Mouse (Mus musculus) hindbrain, embryonic 11.5 days (tissue): ENCODE results near the gene Tmed9. TPM values are rescaled to one million over a fixed set of nuclear protein-coding genes. Genes with fewer than 3 reads are reported as not detected.
A peak's percentile ranks its signal among the peaks of the same experiment; 100 is the strongest.

Experiments used
- ATAC-seq: fragments of 200-750 bp; cut with Nextera tagmentation; 2 replicates; pipeline ENCODE4 v1.8.0; 2017; ENCODE audit warnings: mild to moderate bottlenecking, moderate TSS enrichment, moderate library complexity; ENCODE audit not compliant: low FRiP score
- DNase-seq: peaks from one replicate; pipeline ENCODE4 v3.0.0-alpha.2; 2015; ENCODE audit warnings: low spot score
- H3K27ac ChIP-seq: fragments of 300-500 bp; sonication (generic); 2 replicates; pipeline ENCODE4 v1.5.1; 2014; ENCODE audit warnings: mild to moderate bottlenecking, low read depth, low read length
- H3K27me3 ChIP-seq: fragments of 300-500 bp; sonication (generic); 2 replicates; pipeline ENCODE4 v1.6.1; 2014; ENCODE audit warnings: mild to moderate bottlenecking, low read length, moderate library complexity, mixed read lengths; ENCODE audit not compliant: control insufficient read depth, insufficient read depth
- H3K36me3 ChIP-seq: fragments of 300-500 bp; sonication (generic); 2 replicates; pipeline ENCODE4 v1.6.1; 2014; ENCODE audit warnings: mild to moderate bottlenecking, low read length, moderate library complexity, mixed read lengths; ENCODE audit not compliant: control insufficient read depth, insufficient read depth
- H3K4me1 ChIP-seq: fragments of 300-500 bp; sonication (generic); replicated peaks from 2 replicates; pipeline ENCODE4 v1.6.1; 2014; ENCODE audit warnings: low read length, mixed read lengths; ENCODE audit not compliant: control insufficient read depth, insufficient read depth
- H3K4me2 ChIP-seq: fragments of 300-500 bp; sonication (generic); replicated peaks from 2 replicates; pipeline ENCODE4 v1.6.1; 2014; ENCODE audit warnings: mild to moderate bottlenecking, low read depth, low read length
- H3K4me3 ChIP-seq: fragments of 300-500 bp; sonication (generic); 2 replicates; pipeline ENCODE4 v1.5.1; 2014; ENCODE audit warnings: low read depth, low read length
- H3K9ac ChIP-seq: fragments of 300-500 bp; sonication (generic); 2 replicates; pipeline ENCODE4 v1.6.1; 2014; ENCODE audit warnings: low read depth, low read length
- H3K9me3 ChIP-seq: fragments of 300-500 bp; sonication (generic); 2 replicates; pipeline ENCODE4 v1.6.1; 2016; ENCODE audit warnings: low read length; ENCODE audit not compliant: control insufficient read depth
- WGBS: fragments of 180-500 bp; shearing (Covaris S2); extraction: QIAGEN DNeasy Blood & Tissue Kit; methylation state at CpG from one replicate; pipeline ENCODE4 v1.1.7; 2014; 5-methylcytosine and 5-hydroxymethylcytosine counted together
- polyA plus RNA-seq: library from polyadenylated mRNA; unstranded; fragments of >200 nt; fragmentation: Nextera tagmentation; extraction: Ambion mirVana; gene quantifications from 2 replicates; pipeline ENCODE4 v1.2.1, GENCODE M21; 2014

Tmed9 gene
- polyA plus RNA-seq, 1 experiment from 2014 or later, result 63.8 TPM

GRCm38 (mm10) chr13:55592512-55593253, 19.2 kb downstream of the Tmed9 start:
- WGBS, result 4% methylated on average over 29 of the region's 29 CpGs
- H3K9ac ChIP-seq, result peak overlapping the region; percentile 75
- peak; percentile 97 for ATAC-seq

GRCm38 (mm10) chr13:55593254-55593747, 19.8 kb downstream of the Tmed9 start:
- Histone ChIP-seq H3K27me3 (no peaks in the 10 kb centered on the region), H3K27ac (0 out of 2 replicates have a peak overlapping the region, but pooled peaks have one; percentile 9), H3K4me3 (peak overlapping the region; percentile 76), H3K9ac (peak overlapping the region; percentile 75), H3K4me2 (peak overlapping the region; percentile 56), H3K9me3 (no peaks in the 10 kb centered on the region), H3K4me1 (0 out of 2 replicates have a peak, but pooled peaks cover 2% of the 10 kb centered on the region), H3K36me3 (peaks cover 9% of the 10 kb centered on the region; the same call in 1 of the 2 replicates)
- no peak for DNase-seq
- ATAC-seq, result peak; percentile 85
- 1% methylated on average over 31 of the region's 31 CpGs for WGBS

More at GRCm38 (mm10) chr13:55592512-55593253, 19.2 kb downstream of the Tmed9 start:
- Histone ChIP-seq H3K4me3 (peak overlapping the region; percentile 76), H3K9me3 (no peaks in the 10 kb centered on the region), H3K4me2 (peak overlapping the region; percentile 56), H3K27me3 (no peaks in the 10 kb centered on the region), H3K4me1 (0 out of 2 replicates have a peak, but pooled peaks cover 2% of the 10 kb centered on the region), H3K27ac (0 out of 2 replicates have a peak overlapping the region, but pooled peaks have one; percentile 9), H3K36me3 (peaks cover 9% of the 10 kb centered on the region; the same call in 1 of the 2 replicates)
- DNase-seq, result peak; percentile 98

DNA sequence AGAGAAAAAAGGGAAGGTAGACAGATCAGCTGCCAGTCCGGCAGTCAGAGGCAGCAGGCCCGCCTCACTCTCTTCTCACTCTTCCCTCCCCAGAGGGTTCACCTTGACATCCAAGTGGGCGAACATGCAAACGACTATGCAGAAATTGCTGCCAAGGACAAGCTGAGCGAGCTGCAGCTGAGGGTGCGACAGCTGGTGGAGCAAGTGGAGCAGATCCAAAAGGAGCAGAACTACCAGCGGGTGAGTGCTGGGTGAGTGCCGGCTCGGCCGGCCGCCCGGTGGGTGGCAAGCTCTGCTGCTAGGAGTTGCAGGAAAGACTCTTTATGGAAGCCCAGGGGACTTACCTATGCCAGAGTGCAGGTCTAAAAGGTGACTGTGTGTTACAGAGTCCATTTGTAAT, 21.8 kb downstream of the Tmed9 start:
- Histone ChIP-seq H3K36me3 (peaks cover 9% of the 10 kb centered on the region; the same call in 1 of the 2 replicates), H3K4me1 (0 out of 2 replicates have a peak, but pooled peaks cover 2% of the 10 kb centered on the region), H3K4me3 (no peak overlapping the region), H3K27me3 (no peaks in the 10 kb centered on the region), H3K9ac (no peak overlapping the region), H3K27ac (no peak overlapping the region), H3K9me3 (no peaks in the 10 kb centered on the region), H3K4me2 (no peak overlapping the region)
- no peak for DNase-seq
- no peak for ATAC-seq
- WGBS, result 90% methylated on average over 12 of the region's 12 CpGs

- 0 out of 2 replicates have a peak, but pooled peaks cover 2% of the 10 kb centered on the region for H3K4me1 ChIP-seq
- no peak overlapping the region for H3K9ac ChIP-seq
- H3K4me3 ChIP-seq, result no peak overlapping the region
- ATAC-seq (no peak), DNase-seq (no peak)
- WGBS, result 96% methylated on average over 12 of the region's 12 CpGs
- H3K27me3 ChIP-seq, result no peaks in the 10 kb centered on the region
- no peak overlapping the region for H3K27ac ChIP-seq
- H3K36me3 ChIP-seq, result peaks cover 9% of the 10 kb centered on the region; the same call in 1 of the 2 replicates
- no peak overlapping the region for H3K4me2 ChIP-seq
- no peaks in the 10 kb centered on the region for H3K9me3 ChIP-seq
These were observed 23.3 kb downstream of the Tmed9 start for GRCm38 (mm10) chr13:55596802-55597201.

DNA sequence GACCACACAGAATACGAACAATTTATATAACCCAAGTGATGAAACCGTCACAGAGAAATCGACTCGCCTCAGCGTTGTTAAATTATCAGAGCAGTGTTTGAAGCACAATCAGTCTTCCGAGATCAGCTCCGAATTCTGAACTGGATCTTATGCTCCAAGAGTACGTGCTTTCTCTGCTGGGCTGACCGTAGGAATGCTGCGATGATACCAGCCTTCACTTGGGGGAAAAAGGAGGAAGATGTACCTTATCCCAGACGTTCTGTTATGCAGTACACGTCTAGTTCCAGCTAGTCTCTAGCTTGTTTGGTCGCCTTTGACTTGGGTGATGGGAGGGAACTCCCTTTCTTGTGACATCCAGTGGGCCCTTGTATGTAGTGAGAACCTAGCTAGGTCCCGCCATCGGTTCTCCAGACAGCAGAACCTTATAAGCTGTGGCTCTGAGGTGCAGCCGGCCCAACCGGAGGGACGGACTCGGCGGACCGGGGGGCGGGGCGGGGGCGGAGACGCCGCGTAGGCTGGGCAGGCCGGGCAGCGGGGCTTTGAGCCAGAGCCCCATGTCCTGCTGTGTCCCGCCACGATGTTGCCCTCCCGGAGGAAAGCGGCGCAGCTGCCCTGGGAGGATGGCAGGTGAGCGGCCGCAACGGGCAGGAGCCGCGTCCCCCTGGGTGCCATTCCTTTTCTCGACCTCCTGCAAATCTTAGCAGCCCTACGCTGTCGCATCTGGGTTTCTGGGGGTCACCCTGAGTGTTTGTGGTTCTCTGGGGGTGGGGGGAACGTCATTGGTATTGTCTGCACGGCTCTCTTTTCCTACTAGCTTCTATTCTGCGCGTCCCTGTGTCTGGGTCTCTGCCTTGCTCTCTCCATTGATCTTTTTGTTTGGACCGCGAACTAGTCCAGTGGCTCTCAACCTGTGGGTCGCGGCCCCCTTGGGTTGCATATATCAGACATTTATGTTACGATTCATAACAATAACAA, 26.3 kb downstream of the Tmed9 start, which contains the start of gene B4galt7:
Gene B4galt7 (plus strand): TSS at position 331 of the 975 bp plus-strand sequence.
- Histone ChIP-seq H3K4me2 (peak within 1 kb of the TSS; percentile 81), H3K4me1 (no peaks in the 10 kb centered on the region), H3K27me3 (no peaks in the 10 kb centered on the region), H3K36me3 (peaks cover 9% of the 10 kb centered on the region; the same call in 1 of the 2 replicates), H3K4me3 (peak within 1 kb of the TSS; percentile 78), H3K9me3 (no peaks in the 10 kb centered on the region), H3K9ac (peak within 1 kb of the TSS; percentile 83), H3K27ac (peak within 1 kb of the TSS; percentile 43; the same call in 1 of the 2 replicates)
- DNase-seq, result peak; percentile 87
- peak; percentile 90 for ATAC-seq
- WGBS, result 10% methylated on average over 51 of the region's 51 CpGs

- peak overlapping the region; percentile 83 for H3K9ac ChIP-seq
- peak overlapping the region; percentile 78 for H3K4me3 ChIP-seq
- H3K4me1 ChIP-seq, result no peaks in the 10 kb centered on the region
- peak overlapping the region; percentile 81 for H3K4me2 ChIP-seq
- H3K36me3 ChIP-seq, result peaks cover 9% of the 10 kb centered on the region; the same call in 1 of the 2 replicates
- H3K9me3 ChIP-seq, result no peaks in the 10 kb centered on the region
- WGBS, result 30% methylated on average over 9 of the region's 9 CpGs
- DNase-seq (peak; percentile 27), ATAC-seq (no peak)
- no peak overlapping the region; the same call in 1 of the 2 replicates for H3K27ac ChIP-seq
- H3K27me3 ChIP-seq, result no peaks in the 10 kb centered on the region
These were observed 27.1 kb downstream of the Tmed9 start for GRCm38 (mm10) chr13:55600657-55601056.

DNA sequence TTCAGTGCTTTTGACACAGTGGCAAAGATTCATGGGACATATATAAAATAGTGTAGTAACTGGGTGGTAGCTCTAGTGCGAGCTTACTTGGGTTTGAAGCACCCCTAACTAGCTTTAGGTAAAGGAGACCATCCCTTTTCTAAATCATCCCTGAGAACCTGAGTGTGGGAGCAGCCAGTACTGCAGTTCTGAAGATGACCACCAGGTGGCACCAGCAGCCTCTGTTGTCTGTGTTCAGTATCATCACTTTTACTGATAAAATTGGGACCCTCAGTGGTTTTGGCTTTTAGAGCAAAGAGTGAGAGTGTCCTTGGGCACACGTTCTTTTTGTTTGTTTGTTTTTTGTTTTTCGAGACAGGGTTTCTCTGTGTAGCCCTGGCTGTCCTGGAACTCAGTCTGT, 28.1 kb downstream of the Tmed9 start:
- peak; percentile 92 for DNase-seq
- ATAC-seq, result no peak
- WGBS, result 5% methylated on average over 3 of the region's 3 CpGs
- H3K27me3 ChIP-seq, result no peaks in the 10 kb centered on the region
- no peak overlapping the region for H3K4me3 ChIP-seq
- H3K9me3 ChIP-seq, result no peaks in the 10 kb centered on the region
- H3K4me2 ChIP-seq, result no peak overlapping the region
- H3K27ac ChIP-seq, result no peak overlapping the region
- H3K36me3 ChIP-seq, result peaks cover 8% of the 10 kb centered on the region; the same call in 1 of the 2 replicates
- no peaks in the 10 kb centered on the region for H3K4me1 ChIP-seq
- no peak overlapping the region for H3K9ac ChIP-seq

- Histone ChIP-seq H3K9me3 (no peaks in the 10 kb centered on the region), H3K4me2 (no peak overlapping the region), H3K27me3 (no peaks in the 10 kb centered on the region), H3K9ac (no peak overlapping the region), H3K27ac (no peak overlapping the region), H3K4me1 (no peaks in the 10 kb centered on the region), H3K36me3 (0 out of 2 replicates have a peak, but pooled peaks cover 5% of the 10 kb centered on the region), H3K4me3 (no peak overlapping the region)
- 97% methylated on average over 3 of the region's 3 CpGs for WGBS
- DNase-seq (no peak), ATAC-seq (no peak)
These were observed 31.1 kb downstream of the Tmed9 start for GRCm38 (mm10) chr13:55604606-55605005.
